Comparison of ENCODE assay signal across 24 mouse cellular contexts in the genomic region with DNA sequence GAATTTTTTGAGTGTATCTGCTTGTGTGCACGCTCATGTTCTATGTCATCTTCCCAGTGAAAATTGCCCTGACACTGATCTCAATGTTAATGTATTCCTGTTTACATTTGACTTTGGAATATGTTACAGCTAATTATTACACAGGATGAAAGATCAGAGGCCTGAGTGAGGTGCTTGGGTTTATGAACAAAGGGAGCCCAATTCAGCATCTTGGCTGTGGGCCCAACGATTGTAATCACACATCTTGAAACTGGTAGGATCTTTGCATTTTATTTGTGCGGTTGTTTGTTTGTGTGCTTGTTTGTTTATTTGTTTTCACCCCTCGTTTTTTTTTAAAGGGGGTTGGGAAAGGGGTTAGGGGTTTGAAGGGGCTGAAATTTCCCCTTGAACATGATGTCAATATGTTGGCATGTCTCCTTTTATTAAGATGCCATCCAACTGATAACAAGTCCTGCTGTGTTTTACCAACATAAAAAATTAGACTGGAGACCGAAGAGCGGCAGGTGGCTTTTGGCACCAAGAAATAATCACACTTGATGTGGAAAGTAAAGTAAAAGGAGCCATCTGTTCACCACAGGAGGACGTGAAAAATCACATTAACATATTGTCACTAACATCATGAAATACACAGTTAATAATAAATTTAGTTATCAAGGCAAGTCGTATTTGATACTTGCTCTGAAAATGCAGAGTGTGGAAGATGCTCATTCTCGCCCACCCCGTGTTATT. TPM values are rescaled to one million over a fixed set of nuclear protein-coding genes. Genes with fewer than 3 reads are reported as not detected.
DNase-seq lines count a peak whose midpoint lies in the region; ATAC-seq and TF ChIP-seq lines count a peak whose summit lies in the region.
"Had no signal": no experiment of that assay in that cellular context is flagged by ENCODE, and none has a peak within 500 bp of the region (broad histone marks: within the 10 kb centered on the region; RNA-seq: fewer than 3 reads in every experiment).

No protein-coding gene starts in this region.

- ATAC-seq in forebrain, embryonic 13.5 days, result peak; percentile 63
- no peak for ATAC-seq in forebrain, embryonic 11.5 days (replicated peaks; ENCODE audit: low FRiP score)
- ATAC-seq in midbrain, embryonic 14.5 days (ENCODE audit: low FRiP score, low TSS enrichment), result peak; percentile 41; the same call in 1 of the 2 replicates
- no peak; the same call in 1 of the 2 replicates for ATAC-seq in forebrain, postnatal 0 days
- ATAC-seq: activated CD4-positive, CD25-positive, alpha-beta regulatory T cell, adult 4 months; liver, postnatal 0 days; Patski had no signal

- no peak overlapping the region for H3K4me2 ChIP-seq in forebrain, embryonic 13.5 days
- no peak overlapping the region for H3K4me2 ChIP-seq in forebrain, embryonic 11.5 days (ENCODE audit: low read depth, low read length, severe bottlenecking)
- no peak overlapping the region for H3K4me2 ChIP-seq in midbrain, embryonic 14.5 days (ENCODE audit: low read length)
- H3K4me2 ChIP-seq in forebrain, postnatal 0 days (ENCODE audit: low read depth), result no peak overlapping the region
- H3K4me2 ChIP-seq: embryonic facial prominence, embryonic 12.5 days; heart, embryonic 11.5 days; limb, embryonic 15.5 days had no signal

- no peak overlapping the region for H3K4me3 ChIP-seq in forebrain, embryonic 13.5 days
- H3K4me3 ChIP-seq in forebrain, embryonic 11.5 days (ENCODE audit: low read depth, low read length), result no peak overlapping the region
- H3K4me3 ChIP-seq in midbrain, embryonic 14.5 days (replicated peaks; ENCODE audit: low read depth, low read length), result no peak overlapping the region
- no peak overlapping the region for H3K4me3 ChIP-seq in midbrain, embryonic 10.5 days
- no peak overlapping the region for H3K4me3 ChIP-seq in forebrain, postnatal 0 days (ENCODE audit: low read depth, low read length)
- H3K4me3 ChIP-seq: embryonic facial prominence, embryonic 12.5 days; limb, embryonic 15.5 days had no signal

- H3K36me3 ChIP-seq in forebrain, embryonic 13.5 days (ENCODE audit: poor library complexity, severe bottlenecking), result no peaks in the 10 kb centered on the region
- H3K36me3 ChIP-seq in forebrain, embryonic 11.5 days (ENCODE audit: control insufficient read depth, insufficient read depth, low read length), result no peaks in the 10 kb centered on the region
- H3K36me3 ChIP-seq in midbrain, embryonic 14.5 days (ENCODE audit: control insufficient read depth, insufficient read depth, low read length), result no peaks in the 10 kb centered on the region
- H3K36me3 ChIP-seq in midbrain, embryonic 10.5 days, result no peaks in the 10 kb centered on the region
- no peaks in the 10 kb centered on the region for H3K36me3 ChIP-seq in forebrain, postnatal 0 days (ENCODE audit: insufficient read depth)
- H3K36me3 ChIP-seq: embryonic facial prominence, embryonic 12.5 days; limb, embryonic 15.5 days had no signal

- H3K9ac ChIP-seq in forebrain, embryonic 13.5 days, result no peak overlapping the region
- H3K9ac ChIP-seq in forebrain, embryonic 11.5 days (ENCODE audit: low read length), result no peak overlapping the region
- H3K9ac ChIP-seq in midbrain, embryonic 14.5 days (replicated peaks; ENCODE audit: low read length), result no peak overlapping the region
- no peak overlapping the region for H3K9ac ChIP-seq in forebrain, postnatal 0 days
- H3K9ac ChIP-seq: embryonic facial prominence, embryonic 12.5 days; limb, embryonic 15.5 days; liver, postnatal 0 days had no signal

- DNase-seq in forebrain, embryonic 11.5 days (ENCODE audit: low spot score), result no peak
- peak; percentile 64 for DNase-seq in midbrain, embryonic 14.5 days
- DNase-seq in midbrain, embryonic 10.5 days (ENCODE audit: low spot score), result no peak
- DNase-seq in cerebellum, adult 9-11 months, result peak; percentile 35
- peak; percentile 51 for DNase-seq in forebrain, postnatal 0 days
- DNase-seq in thymus, postnatal 0 days (ENCODE audit: low spot score), result no peak
- DNase-seq in c-Kit-positive CD71-positive TER-119-positive erythroid progenitor cells, embryonic 14.5 days (ENCODE audit: low spot score), result no peak
- DNase-seq: adrenal gland, postnatal 36 days; B cell, adult 2 months; heart, postnatal 14 days; kidney, postnatal 4 days; liver, postnatal 0 days; lung, postnatal 36 days had no signal

- no peak for TF ChIP-seq CTCF in forebrain, postnatal 0 days (IDR thresholded peaks at IDR 0.05; ENCODE audit: low read depth)

- 63% methylated on average over 10 of the region's 10 CpGs for WGBS in forebrain, embryonic 13.5 days
- 82% methylated on average over 10 of the region's 10 CpGs for WGBS in forebrain, embryonic 11.5 days
- 53% methylated on average over 10 of the region's 10 CpGs for WGBS in midbrain, embryonic 14.5 days
- WGBS in midbrain, embryonic 10.5 days, result 88% methylated on average over 10 of the region's 10 CpGs
- WGBS in forebrain, postnatal 0 days, result 40% methylated on average over 10 of the region's 10 CpGs

- peak overlapping the region; percentile 8; the same call in 1 of the 2 replicates for H3K27ac ChIP-seq in forebrain, embryonic 13.5 days
- H3K27ac ChIP-seq in forebrain, embryonic 11.5 days (ENCODE audit: low read depth, low read length), result no peak overlapping the region
- H3K27ac ChIP-seq in midbrain, embryonic 14.5 days (replicated peaks; ENCODE audit: low read depth, low read length), result no peak overlapping the region; the same call in 1 of the 2 replicates
- H3K27ac ChIP-seq in midbrain, embryonic 10.5 days (replicated peaks), result no peak overlapping the region
- H3K27ac ChIP-seq in forebrain, postnatal 0 days (ENCODE audit: low read depth, low read length), result no peak overlapping the region
- H3K27ac ChIP-seq: embryonic facial prominence, embryonic 12.5 days; limb, embryonic 15.5 days had no signal

- no peaks in the 10 kb centered on the region for H3K9me3 ChIP-seq in forebrain, embryonic 13.5 days (replicated peaks)
- no peaks in the 10 kb centered on the region for H3K9me3 ChIP-seq in forebrain, embryonic 11.5 days (ENCODE audit: control insufficient read depth, low read length)
- no peaks in the 10 kb centered on the region for H3K9me3 ChIP-seq in midbrain, embryonic 14.5 days (ENCODE audit: control insufficient read depth, low read length)
- no peaks in the 10 kb centered on the region for H3K9me3 ChIP-seq in midbrain, embryonic 10.5 days (replicated peaks)
- no peaks in the 10 kb centered on the region for H3K9me3 ChIP-seq in forebrain, postnatal 0 days (ENCODE audit: low read length)
- H3K9me3 ChIP-seq: embryonic facial prominence, embryonic 12.5 days; limb, embryonic 15.5 days had no signal

- H3K4me1 ChIP-seq in forebrain, embryonic 13.5 days, result peaks cover 6% of the 10 kb centered on the region; the same call in 1 of the 2 replicates
- no peaks in the 10 kb centered on the region for H3K4me1 ChIP-seq in forebrain, embryonic 11.5 days (replicated peaks; ENCODE audit: control insufficient read depth, insufficient read depth, low read length)
- H3K4me1 ChIP-seq in midbrain, embryonic 14.5 days (ENCODE audit: control insufficient read depth, insufficient read depth, low read length), result no peaks in the 10 kb centered on the region
- H3K4me1 ChIP-seq in midbrain, embryonic 10.5 days, result 0 out of 2 replicates have a peak, but pooled peaks cover 3% of the 10 kb centered on the region
- H3K4me1 ChIP-seq in forebrain, postnatal 0 days (ENCODE audit: insufficient read depth), result no peaks in the 10 kb centered on the region
- H3K4me1 ChIP-seq: embryonic facial prominence, embryonic 12.5 days; limb, embryonic 15.5 days had no signal

- no peaks in the 10 kb centered on the region for H3K27me3 ChIP-seq in forebrain, embryonic 13.5 days
- H3K27me3 ChIP-seq in forebrain, embryonic 11.5 days (ENCODE audit: control insufficient read depth, insufficient read depth, low read length), result no peaks in the 10 kb centered on the region
- no peaks in the 10 kb centered on the region for H3K27me3 ChIP-seq in midbrain, embryonic 14.5 days (ENCODE audit: control insufficient read depth, insufficient read depth, low read length)
- H3K27me3 ChIP-seq in midbrain, embryonic 10.5 days (ENCODE audit: low read depth, poor library complexity, severe bottlenecking), result no peaks in the 10 kb centered on the region
- H3K27me3 ChIP-seq in forebrain, postnatal 0 days (ENCODE audit: insufficient read depth, low read length), result no peaks in the 10 kb centered on the region
- H3K27me3 ChIP-seq: embryonic facial prominence, embryonic 12.5 days; limb, embryonic 15.5 days; Patski had no signal

RNA-seq across cellular contexts. Expression of a gene that starts 9.8 kb away (rescaled TPM):
- polyA plus RNA-seq in forebrain, embryonic 13.5 days (2015; fragmentation: Nextera tagmentation; extraction: Ambion mirVana), result not detected in 2 replicates
- not detected in 2 replicates for polyA plus RNA-seq in forebrain, embryonic 11.5 days (2014; fragmentation: Nextera tagmentation; extraction: Ambion mirVana)
- polyA plus RNA-seq in midbrain, embryonic 14.5 days (2014; fragmentation: Nextera tagmentation; extraction: Ambion mirVana), result not detected in 2 replicates
- polyA plus RNA-seq in midbrain, embryonic 10.5 days (2016; fragmentation: Nextera tagmentation; extraction: Ambion mirVana), result not detected in 2 replicates
- not detected in 2 replicates for total RNA-seq in forebrain, postnatal 0 days (2014; rRNA removed)
- polyA plus RNA-seq in forebrain, postnatal 0 days (2015; fragmentation: Nextera tagmentation; extraction: Ambion mirVana), result not detected in 2 replicates
- not detected in 2 replicates for polyA plus RNA-seq in thymus, postnatal 0 days (2015; fragmentation: Nextera tagmentation; extraction: Ambion mirVana)
- total RNA-seq: adrenal gland, postnatal 36 days; gastrocnemius, postnatal 4 days; heart, postnatal 14 days; layer of hippocampus, postnatal 14 days had no signal
- polyA plus RNA-seq: cerebellum, adult 2 months; embryonic facial prominence, embryonic 12.5 days; heart, embryonic 11.5 days; kidney, embryonic 14.5 days; limb, embryonic 15.5 days; liver, postnatal 0 days; Patski; stomach, embryonic 16.5 days had no signal

Comparison
In these comparisons a context has a peak if more than half of its experiments do, and no peak if none do; other contexts are left out.
1. ATAC-seq: peak in forebrain, embryonic 13.5 days (single experiment) and midbrain, embryonic 14.5 days (single experiment); none in forebrain, embryonic 11.5 days (single experiment) and forebrain, postnatal 0 days (single experiment).
2. DNase-seq: peak in midbrain, embryonic 14.5 days (single experiment), cerebellum, adult 9-11 months (single experiment) and forebrain, postnatal 0 days (single experiment); none in forebrain, embryonic 11.5 days (single experiment), midbrain, embryonic 10.5 days (single experiment), thymus, postnatal 0 days (single experiment) and c-Kit-positive CD71-positive TER-119-positive erythroid progenitor cells, embryonic 14.5 days (single experiment).